Mouse (Mus musculus): ENCODE data around the gene Cryge. TPM values are rescaled to one million over a fixed set of nuclear protein-coding genes. Genes with fewer than 3 reads are reported as not detected.

Gene Cryge
- total RNA-seq, 2 experiments from 2014 or later, result not detected

DNA sequence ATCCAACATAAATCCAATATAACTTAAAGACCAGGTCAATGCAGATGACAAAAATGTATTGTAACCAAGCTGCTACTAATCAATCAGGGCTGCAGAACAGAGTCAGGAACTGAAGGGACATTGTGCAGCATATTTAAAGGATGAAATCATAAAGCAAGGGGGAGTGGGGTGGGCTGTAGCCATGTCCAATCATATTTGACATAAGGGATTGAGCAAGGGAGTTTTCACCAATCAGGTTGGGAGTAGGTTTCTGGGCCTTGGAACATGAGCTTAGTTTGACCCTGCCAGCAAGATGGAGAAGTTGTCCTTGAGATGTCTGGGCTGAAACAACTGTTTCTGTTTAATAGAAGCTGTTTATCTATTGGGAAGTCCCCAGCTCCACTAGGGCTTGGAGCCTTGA lies 18.3 kb downstream of the Cryge start, which contains the start of gene Akr1cl:
Akr1cl (minus strand) TSS at position 119 of the 400 bp plus-strand sequence.
- no peak for ATAC-seq (replicated peaks; ENCODE audit: low FRiP score, poor library complexity, severe bottlenecking)

DNA sequence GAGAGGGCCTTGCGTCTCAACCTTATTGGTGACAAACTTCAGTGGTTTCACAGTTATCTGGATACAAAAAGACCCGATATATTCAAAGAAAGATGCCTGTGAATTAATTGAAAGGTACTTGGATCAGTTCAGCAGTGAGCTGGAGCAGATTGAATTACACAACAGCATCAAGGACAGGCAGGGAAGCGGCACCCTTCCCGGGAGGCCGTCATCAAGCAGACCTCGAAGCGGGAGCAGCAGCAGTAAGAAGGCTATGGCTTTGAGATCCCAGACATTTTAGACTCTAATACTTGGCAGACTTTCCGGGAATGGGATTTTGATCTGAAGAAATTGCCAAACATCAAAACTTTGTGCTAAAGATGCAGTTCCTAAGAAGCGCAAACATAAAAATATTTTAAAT lies 22.7 kb downstream of the Cryge start:
- no peak for ATAC-seq (replicated peaks; ENCODE audit: low FRiP score, poor library complexity, severe bottlenecking)

DNA sequence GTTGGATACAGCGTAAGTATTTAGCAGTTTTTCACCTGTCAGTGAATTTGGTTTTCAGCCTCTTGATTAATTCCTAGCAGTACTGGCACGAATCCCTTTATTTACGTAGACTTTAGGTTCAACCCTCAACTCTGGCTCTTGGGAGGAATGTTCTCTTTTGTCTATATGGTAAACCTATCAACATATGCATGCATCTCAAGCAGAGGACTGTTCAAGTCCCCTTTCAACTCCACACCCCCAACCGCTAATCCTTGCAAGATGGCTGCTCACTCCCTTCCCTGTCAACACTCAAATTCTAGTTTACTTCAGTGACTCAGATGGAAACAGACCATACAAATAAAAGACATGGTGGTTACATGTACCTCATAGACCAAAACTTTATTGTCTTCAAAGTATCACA lies 38.2 kb downstream of the Cryge start:
- no peak for ATAC-seq (replicated peaks; ENCODE audit: low FRiP score, poor library complexity, severe bottlenecking)

DNA sequence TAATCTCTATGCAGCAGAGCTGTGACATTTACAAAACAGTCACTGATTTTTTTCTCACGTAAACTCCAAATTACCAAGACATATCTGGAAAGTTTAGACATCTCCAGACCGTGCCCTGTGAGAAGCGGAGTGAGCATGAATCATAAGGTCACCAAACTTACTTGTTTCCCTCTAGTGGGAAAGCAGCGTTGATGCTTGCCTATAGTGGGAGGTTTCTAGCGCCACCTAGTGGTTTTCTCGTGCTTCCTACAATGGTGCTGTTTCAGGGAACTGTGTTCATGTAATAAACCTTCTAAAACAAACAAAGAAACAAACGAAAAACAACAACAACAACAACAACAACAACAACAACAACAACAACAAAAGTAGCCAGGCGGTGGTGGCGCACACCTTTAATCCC lies 40.8 kb downstream of the Cryge start:
- no peak; the same call in 1 of the 2 replicates for ATAC-seq (replicated peaks; ENCODE audit: low FRiP score, poor library complexity, severe bottlenecking)

DNA sequence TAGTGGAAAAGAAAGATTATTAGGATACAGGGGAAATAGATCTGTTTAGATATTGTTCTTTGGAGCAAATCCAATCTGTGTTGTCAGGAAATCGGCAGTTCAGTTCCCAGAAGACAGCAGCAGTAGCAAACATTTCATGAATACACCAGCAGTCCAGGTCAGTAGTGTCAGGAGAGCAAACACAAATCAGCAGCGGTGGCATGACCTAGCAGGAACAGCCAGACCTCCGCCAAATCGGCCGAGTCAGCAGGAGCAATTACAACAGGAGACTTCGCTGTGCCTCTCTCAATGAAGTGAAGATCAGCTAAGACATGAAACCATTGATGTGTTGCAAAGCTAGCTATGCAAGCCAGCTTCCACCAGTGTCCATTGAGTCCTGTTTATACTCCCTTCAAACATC lies 45.4 kb downstream of the Cryge start:
- no peak for ATAC-seq (replicated peaks; ENCODE audit: low FRiP score, poor library complexity, severe bottlenecking)

DNA sequence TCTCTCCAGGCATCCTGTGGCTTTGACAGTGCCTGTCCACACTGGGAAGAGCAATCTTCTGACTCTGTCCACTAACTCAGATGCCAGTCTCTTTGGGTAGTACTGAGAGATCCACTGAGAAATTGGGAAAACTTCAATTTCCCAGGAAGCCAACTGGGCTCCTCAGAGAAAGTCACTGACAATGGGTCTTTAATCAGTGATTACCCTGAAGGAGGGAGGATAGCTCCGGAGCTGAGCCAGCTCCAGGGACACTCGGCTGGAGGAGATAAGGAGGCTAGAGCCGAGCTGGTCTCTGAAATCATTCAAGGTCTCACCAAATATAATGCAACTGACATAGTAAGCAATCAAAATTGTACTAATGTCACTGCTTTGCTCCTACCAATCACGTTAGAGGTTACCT lies 46.4 kb downstream of the Cryge start:
- ATAC-seq (replicated peaks; ENCODE audit: low FRiP score, poor library complexity, severe bottlenecking), result no peak

Other genes starting within 250 kb of the Cryge start
- 4.6 and 11.5 TPM in 2 replicates for gene Plekhm3, start 94.3 kb downstream of the Cryge start, total RNA-seq (2015; ENCODE audit: low replicate concordance)
- 3.9 and 5.5 TPM in 2 replicates for gene Plekhm3, start 94.3 kb downstream of the Cryge start, total RNA-seq (2017; ENCODE audit: low replicate concordance)
- not detected in 2 replicates for gene Akr1cl, start 18.4 kb downstream of the Cryge start, total RNA-seq (2015; ENCODE audit: low replicate concordance)
- gene Akr1cl, start 18.4 kb downstream of the Cryge start, total RNA-seq (2017; ENCODE audit: low replicate concordance), result not detected in 2 replicates
- not detected in 2 replicates for gene Crygd, start 12.3 kb upstream of the Cryge start, total RNA-seq (2015; ENCODE audit: low replicate concordance)
- not detected in 2 replicates for gene Crygd, start 12.3 kb upstream of the Cryge start, total RNA-seq (2017; ENCODE audit: low replicate concordance)
- not detected in 2 replicates for gene Crygc, start 22.5 kb upstream of the Cryge start, total RNA-seq (2015; ENCODE audit: low replicate concordance)
- gene Crygc, start 22.5 kb upstream of the Cryge start, total RNA-seq (2017; ENCODE audit: low replicate concordance), result not detected in 2 replicates
- gene Crygb, start 31.1 kb upstream of the Cryge start, total RNA-seq (2015; ENCODE audit: low replicate concordance), result not detected in 2 replicates
- not detected in 2 replicates for gene Crygb, start 31.1 kb upstream of the Cryge start, total RNA-seq (2017; ENCODE audit: low replicate concordance)
- gene Cryga, start 52.2 kb upstream of the Cryge start, total RNA-seq (2015; ENCODE audit: low replicate concordance), result not detected in 2 replicates
- not detected in 2 replicates for gene Cryga, start 52.2 kb upstream of the Cryge start, total RNA-seq (2017; ENCODE audit: low replicate concordance)
- gene Gm28845, start 68.4 kb upstream of the Cryge start, total RNA-seq (2015; ENCODE audit: low replicate concordance), result not detected in 2 replicates
- not detected in 2 replicates for gene Gm28845, start 68.4 kb upstream of the Cryge start, total RNA-seq (2017; ENCODE audit: low replicate concordance)
- 3.8 TPM in 1 of 2 replicates, not detected in the other for gene D630023F18Rik, start 72.1 kb upstream of the Cryge start, total RNA-seq (2015; ENCODE audit: low replicate concordance)
- not detected in 2 replicates for gene D630023F18Rik, start 72.1 kb upstream of the Cryge start, total RNA-seq (2017; ENCODE audit: low replicate concordance)
- 21.8 and 24.9 TPM in 2 replicates for gene Idh1, start 135.4 kb upstream of the Cryge start, total RNA-seq (2015; ENCODE audit: low replicate concordance)
- 24.0 and 30.5 TPM in 2 replicates for gene Idh1, start 135.4 kb upstream of the Cryge start, total RNA-seq (2017; ENCODE audit: low replicate concordance)
- 14.1 and 29.8 TPM in 2 replicates for gene Pikfyve, start 135.5 kb upstream of the Cryge start, total RNA-seq (2015; ENCODE audit: low replicate concordance)
- 9.5 and 39.4 TPM in 2 replicates for gene Pikfyve, start 135.5 kb upstream of the Cryge start, total RNA-seq (2017; ENCODE audit: low replicate concordance)
- gene Pth2r, start 230.9 kb upstream of the Cryge start, total RNA-seq (2015; ENCODE audit: low replicate concordance), result not detected in 2 replicates
- not detected in 2 replicates for gene Pth2r, start 230.9 kb upstream of the Cryge start, total RNA-seq (2017; ENCODE audit: low replicate concordance)